Mouse (Mus musculus) CH12.LX (cell line): Measurements from ENCODE around the gene St7. TPM values are rescaled to one million over a fixed set of nuclear protein-coding genes. Genes with fewer than 3 reads are reported as not detected.

Experiments
- DNase-seq: peaks from one replicate; pipeline ENCODE4 v3.0.0-alpha.2; 2013; ENCODE audit errors: extremely low read depth
- H3K27ac ChIP-seq: 2 replicates; pipeline ENCODE4 v1.5.1; 2012; ENCODE audit warnings: low read depth, mild to moderate bottlenecking, control low read depth, moderate library complexity; ENCODE audit not compliant: insufficient read depth
- H3K27me3 ChIP-seq: replicated peaks from 2 replicates; pipeline ENCODE3; 2012; ENCODE audit warnings: inconsistent platforms
- H3K36me3 ChIP-seq, 2 experiments: replicated peaks in 1 of 2; 2 replicates each; pipeline versions ENCODE3 to v1.6.1; 2012; ENCODE audit warnings: inconsistent platforms in 1 of 2, low read length in 1 of 2, mild to moderate bottlenecking in 1 of 2, mixed read lengths in 1 of 2, moderate library complexity in 1 of 2; ENCODE audit not compliant: control insufficient read depth in 1 of 2, insufficient read depth in 1 of 2
- H3K4me1 ChIP-seq, 2 experiments: 2 replicates each; pipeline ENCODE4 v1.6.1; 2012; ENCODE audit warnings: inconsistent platforms in 1 of 2, moderate library complexity in 1 of 2; ENCODE audit not compliant: insufficient read depth in 2 of 2, control insufficient read depth in 1 of 2
- H3K4me2 ChIP-seq: 2 replicates; pipeline ENCODE4 v1.6.1; 2012; ENCODE audit warnings: low read depth, mild to moderate bottlenecking, control low read depth; ENCODE audit not compliant: poor library complexity, insufficient read depth, severe bottlenecking
- H3K4me3 ChIP-seq, 3 experiments: fragments of 150-350 bp in 1 of 3; sonication (generic) in 1 of 3; replicated peaks in 1 of 3; 2 replicates each; pipeline versions ENCODE3 to v1.5.1; 2011 to 2012; ENCODE audit warnings: low read depth in 2 of 3, low read length in 2 of 3, mild to moderate bottlenecking in 2 of 3, moderate library complexity in 2 of 3, control low read depth in 1 of 3, improper control_type of control experiment in 1 of 3, inconsistent platforms in 1 of 3, mixed read lengths in 1 of 3; ENCODE audit not compliant: poor library complexity in 1 of 3
- H3K79me2 ChIP-seq: replicated peaks from 2 replicates; pipeline ENCODE4 v1.6.1; 2012; ENCODE audit warnings: mild to moderate bottlenecking, moderate library complexity; ENCODE audit not compliant: control insufficient read depth, poor library complexity, insufficient read depth, severe bottlenecking; ENCODE audit errors: extremely low read depth
- H3K9ac ChIP-seq: 2 replicates; pipeline ENCODE4 v1.6.1; 2012; ENCODE audit warnings: low read depth, mild to moderate bottlenecking, control low read depth, moderate library complexity; ENCODE audit not compliant: insufficient read depth
- H3K9me3 ChIP-seq: replicated peaks from 2 replicates; pipeline ENCODE3; 2012; ENCODE audit warnings: low read length, inconsistent platforms, mixed read lengths
- BHLHE40 ChIP-seq: IDR thresholded peaks from 2 replicates; pipeline ENCODE4 v1.6.1; 2011; ENCODE audit warnings: mild to moderate bottlenecking, low read depth, low read length, improper control_type of control experiment
- CHD1 ChIP-seq: IDR thresholded peaks from 2 replicates; pipeline ENCODE4 v1.6.1; 2012; ENCODE audit warnings: low read depth, low read length, improper control_type of control experiment, inconsistent platforms
- ELF1 ChIP-seq: IDR thresholded peaks from 2 replicates; pipeline ENCODE4 v1.6.1; 2014; ENCODE audit warnings: low read depth, mild to moderate bottlenecking, inconsistent platforms, low read length, improper control_type of control experiment
- GABPA ChIP-seq: IDR thresholded peaks from 2 replicates; pipeline ENCODE4 v1.6.1; 2012; ENCODE audit warnings: low read depth, low read length, improper control_type of control experiment, inconsistent platforms; ENCODE audit not compliant: insufficient replicate concordance
- HCFC1 ChIP-seq: IDR thresholded peaks from 2 replicates; pipeline ENCODE4 v1.6.1; 2012; ENCODE audit warnings: low read depth, mild to moderate bottlenecking, inconsistent platforms, low read length, improper control_type of control experiment
- IRF4 ChIP-seq: IDR thresholded peaks from 2 replicates; pipeline ENCODE4 v1.6.1; 2014; ENCODE audit warnings: low read depth, mild to moderate bottlenecking, inconsistent platforms, low read length, improper control_type of control experiment
- JUN ChIP-seq: IDR thresholded peaks from 2 replicates; pipeline ENCODE4 v1.6.1; 2011; ENCODE audit warnings: low read depth, mild to moderate bottlenecking, low read length, improper control_type of control experiment, moderate library complexity; ENCODE audit not compliant: insufficient read depth
- JUND ChIP-seq: conservative IDR thresholded peaks from 2 replicates; pipeline ENCODE4 v1.6.1; 2011; ENCODE audit warnings: low read depth, low read length, improper control_type of control experiment
- MAFK ChIP-seq: IDR thresholded peaks from 2 replicates; pipeline ENCODE4 v1.6.1; 2011; ENCODE audit warnings: low read length, improper control_type of control experiment; ENCODE audit not compliant: insufficient replicate concordance
- MAX ChIP-seq: IDR thresholded peaks from 2 replicates; pipeline ENCODE4 v1.6.1; 2011; ENCODE audit warnings: low read length, improper control_type of control experiment
- MAZ ChIP-seq: IDR thresholded peaks from 2 replicates; pipeline ENCODE4 v1.6.1; 2012; ENCODE audit warnings: low read depth, mild to moderate bottlenecking, inconsistent platforms, low read length, improper control_type of control experiment, moderate library complexity
- MEF2A ChIP-seq: IDR thresholded peaks from 2 replicates; pipeline ENCODE4 v1.6.1; 2014; ENCODE audit warnings: low read depth, mild to moderate bottlenecking, inconsistent platforms, low read length, improper control_type of control experiment, borderline replicate concordance
- MXI1 ChIP-seq: IDR thresholded peaks from 2 replicates; pipeline ENCODE4 v1.6.1; 2011; ENCODE audit warnings: mild to moderate bottlenecking, low read depth, low read length, improper control_type of control experiment
- PAX5 ChIP-seq: IDR thresholded peaks from 2 replicates; pipeline ENCODE4 v1.6.1; 2012; ENCODE audit warnings: low read length, inconsistent platforms, mixed read lengths
- POLR2A ChIP-seq: IDR thresholded peaks from 2 replicates; pipeline ENCODE4 v1.6.1; 2011; ENCODE audit warnings: low read depth, mild to moderate bottlenecking, improper control_type of control experiment, low read length
- POLR2AphosphoS2 ChIP-seq: IDR thresholded peaks from 2 replicates; pipeline ENCODE4 v1.6.1; 2011; ENCODE audit warnings: low read depth, low read length, improper control_type of control experiment
- TBP ChIP-seq: conservative IDR thresholded peaks from 2 replicates; pipeline ENCODE4 v1.6.1; 2011; ENCODE audit warnings: low read depth, low read length, improper control_type of control experiment
- TCF12 ChIP-seq: IDR thresholded peaks from 2 replicates; pipeline ENCODE4 v1.6.1; 2014; ENCODE audit warnings: low read depth, mild to moderate bottlenecking, inconsistent platforms, low read length, improper control_type of control experiment
- UBTF ChIP-seq: IDR thresholded peaks from 2 replicates; pipeline ENCODE4 v1.6.1; 2012; ENCODE audit warnings: low read depth, mild to moderate bottlenecking, inconsistent platforms, low read length, improper control_type of control experiment, moderate library complexity
- USF1 ChIP-seq: IDR thresholded peaks from 2 replicates; pipeline ENCODE4 v1.6.1; 2014; ENCODE audit warnings: low read depth, mild to moderate bottlenecking, inconsistent platforms, low read length, improper control_type of control experiment
- USF2 ChIP-seq: conservative IDR thresholded peaks from 2 replicates; pipeline ENCODE4 v1.6.1; 2011; ENCODE audit warnings: low read depth, low read length, improper control_type of control experiment
- ZC3H11A ChIP-seq: IDR thresholded peaks from 2 replicates; pipeline ENCODE4 v1.6.1; 2012; ENCODE audit warnings: low read depth, mild to moderate bottlenecking, inconsistent platforms, low read length, improper control_type of control experiment
- ZKSCAN1 ChIP-seq: IDR thresholded peaks from 2 replicates; pipeline ENCODE4 v1.6.1; 2012; ENCODE audit warnings: low read depth, inconsistent platforms, low read length, improper control_type of control experiment, borderline replicate concordance
- dilution Hi-C: fragments of 300-500 bp; cut with MboI; formaldehyde crosslinking; loops from 2 replicates; pipeline ENCODE4 v1.14.3; 2020; ENCODE audit warnings: low sequenced_read_pairs; ENCODE audit not compliant: extremely low pct_unique_long_range_greater_than_20kb, extremely low pct_ligation_motif_present
- in situ Hi-C: fragments of 300-500 bp; cut with MboI; formaldehyde crosslinking; loops from 3 replicates; pipeline ENCODE4 v1.14.3; 2019; ENCODE audit warnings: low sequenced_read_pairs, low pct_ligation_motif_present, low pct_unique_long_range_greater_than_20kb, mixed read lengths
- polyA plus RNA-seq: library from polyadenylated mRNA; unstranded; fragments of >175 nt; gene quantifications from 2 replicates; pipeline ENCODE4 v1.2.1, GENCODE M21; 2012; ENCODE audit warnings: low read depth; ENCODE audit not compliant: insufficient read length
- total RNA-seq, 2 experiments: library from RNA; depleted of rRNA; stranded (reverse); fragments of 300-350 nt in 1 of 2; fragments of >200 nt in 1 of 2; gene quantifications; 2 replicates each; pipeline ENCODE4 v1.2.3; 2012 to 2014

St7 gene
- total RNA-seq (2012; rRNA removed) (26.4 and 33.9 TPM in 2 replicates), total RNA-seq (2014; rRNA removed) (57.2 and 64.1 TPM in 2 replicates), polyA plus RNA-seq (34.4 and 35.3 TPM in 2 replicates)

DNA sequence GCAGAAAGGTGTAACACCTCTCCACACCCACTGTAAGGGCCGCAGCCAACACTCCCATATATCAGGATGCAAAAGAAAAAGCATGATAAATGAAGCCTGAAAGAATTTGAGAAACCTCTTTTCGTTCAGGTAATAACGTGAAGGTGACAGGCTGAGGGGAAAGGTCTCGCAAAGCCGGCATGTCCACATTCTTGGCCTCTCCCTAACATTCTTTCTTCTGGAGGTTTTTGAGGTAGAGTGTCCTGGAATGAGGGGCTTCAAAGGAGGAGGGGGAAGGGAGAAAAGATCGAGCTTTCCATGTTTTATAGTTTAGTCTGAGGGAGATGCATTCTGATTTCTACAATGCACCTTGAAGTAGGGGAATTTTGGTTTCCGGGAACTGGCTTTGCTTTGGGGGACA is at the start of gene St7:
St7 (plus strand) TSS at position 287 of the 400 bp plus-strand sequence.
- H3K9me3 ChIP-seq, result no peaks in the 10 kb centered on the region
- H3K4me2 ChIP-seq, result peak within 1 kb of the TSS; percentile 84
- peaks cover 0 to 8% of the 10 kb centered on the region in 2 experiments for H3K36me3 ChIP-seq
- in situ Hi-C loops (no loop called here), dilution Hi-C loops (no loop called here)
- TF ChIP-seq IRF4 (no peak), UBTF (no peak), TCF12 (no peak), JUN (no peak), BHLHE40 (no peak), JUND (no peak), ZC3H11A (no peak), GABPA (no peak)
- DNase-seq, result no peak
- no peak within 1 kb of the TSS for H3K27ac ChIP-seq
- peak within 1 kb of the TSS; percentile 80 to 84 (median 83) for H3K4me3 ChIP-seq
- H3K9ac ChIP-seq, result peak within 1 kb of the TSS; percentile 80
- H3K27me3 ChIP-seq, result no peaks in the 10 kb centered on the region
- peaks cover 0 to 23% of the 10 kb centered on the region in 2 experiments; a peak in 3 of 4 replicates for H3K4me1 ChIP-seq
- H3K79me2 ChIP-seq, result no peaks in the 10 kb centered on the region; the same call in 1 of the 2 replicates

DNA sequence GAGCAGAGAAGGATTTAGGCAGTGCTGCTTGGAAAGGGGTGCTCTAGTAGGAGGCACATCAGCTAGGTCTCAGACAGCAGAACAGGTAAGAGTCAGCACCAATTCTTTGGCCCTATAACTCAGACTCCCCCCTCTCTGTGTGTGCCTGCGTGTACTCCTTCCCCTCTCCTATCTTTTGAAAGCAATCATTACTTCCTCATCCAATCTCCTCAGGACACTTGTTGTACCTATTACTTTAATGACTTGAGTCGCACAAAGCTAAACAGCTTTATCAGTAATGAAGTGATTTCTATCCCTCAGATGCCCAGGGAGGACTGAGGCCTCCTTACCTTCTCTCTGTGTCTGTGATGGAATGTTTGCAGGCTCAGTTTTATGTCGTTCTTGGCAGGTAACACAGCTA is 46.6 kb upstream of the St7 start:
- Histone ChIP-seq H3K4me3 (no peak overlapping the region), H3K4me2 (no peak overlapping the region), H3K9me3 (no peaks in the 10 kb centered on the region), H3K79me2 (peaks cover 52% of the 10 kb centered on the region), H3K36me3 (peaks cover 16 to 44% of the 10 kb centered on the region in 2 experiments), H3K4me1 (peaks cover 6 to 47% of the 10 kb centered on the region in 2 experiments; a peak in 3 of 4 replicates), H3K9ac (no peak overlapping the region), H3K27me3 (no peaks in the 10 kb centered on the region), H3K27ac (no peak overlapping the region)
- TF ChIP-seq MXI1 (no peak), MAFK (no peak), HCFC1 (no peak), TBP (no peak), USF2 (no peak), CHD1 (no peak), USF1 (no peak), JUND (no peak), ELF1 (no peak), POLR2AphosphoS2 (no peak), MAZ (no peak), MEF2A (no peak), PAX5 (no peak), GABPA (no peak), POLR2A (no peak), MAX (no peak), UBTF (no peak), ZKSCAN1 (no peak)
- no peak for DNase-seq
- in situ Hi-C loops, result no loop called here
- dilution Hi-C loops, result no loop called here
